Mouse (Mus musculus) NIH3T3 (cell line): ENCODE measurements at regions not wholly inside any gene's neighbourhood (a gene's known extent, or its start where the extent isn't known, plus 50 kb on each side); places are given as distances from the start of the nearest gene placed in this dataset.
A peak's percentile ranks its signal among the peaks of the same experiment; 100 is the strongest.

Experiments used
- DNase-seq: peaks from one replicate; pipeline ENCODE4 v3.0.0-alpha.2; 2012; ENCODE audit warnings: low read depth

DNA sequence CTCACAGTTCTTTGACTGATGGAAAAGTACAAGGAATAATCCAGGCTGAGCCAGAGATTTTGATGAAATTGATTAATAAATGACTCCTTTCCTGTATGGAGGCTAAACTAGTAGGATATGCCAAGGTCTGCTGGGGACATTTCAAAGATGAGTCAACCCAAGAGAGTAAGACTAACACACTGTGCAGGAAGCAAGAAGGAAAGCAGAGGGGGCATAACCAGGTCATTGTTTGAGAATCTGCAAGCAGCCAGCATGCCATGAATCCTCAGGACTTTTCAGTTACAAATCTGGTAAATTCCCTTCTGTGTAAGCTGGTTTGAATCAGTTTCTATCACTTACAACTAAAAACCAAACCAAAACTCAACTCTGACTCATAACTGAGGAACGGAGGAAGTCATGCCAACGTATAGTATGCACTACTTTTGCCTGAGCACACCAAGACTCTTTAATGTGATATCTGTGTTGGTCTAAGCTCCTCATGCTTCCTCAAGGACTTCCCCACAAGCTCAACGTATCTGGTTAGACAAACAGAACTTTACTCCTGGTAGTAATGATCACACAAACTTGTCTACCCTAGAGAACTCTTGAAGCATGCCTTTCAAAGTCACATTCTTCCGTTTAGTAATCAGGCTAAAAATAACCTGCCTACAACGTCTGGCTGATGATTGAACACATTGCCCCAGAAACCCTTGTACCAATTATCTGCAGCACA lies 314.0 kb upstream of the Adamts9 start:
- peak; percentile 86 for DNase-seq

- no peak for DNase-seq
Measured at GRCm38 (mm10) chr6:93253746-93254145, 310.5 kb upstream of the Adamts9 start.

GRCm38 (mm10) chr6:93248973-93249372 lies 305.7 kb upstream of the Adamts9 start:
- no peak for DNase-seq

DNA sequence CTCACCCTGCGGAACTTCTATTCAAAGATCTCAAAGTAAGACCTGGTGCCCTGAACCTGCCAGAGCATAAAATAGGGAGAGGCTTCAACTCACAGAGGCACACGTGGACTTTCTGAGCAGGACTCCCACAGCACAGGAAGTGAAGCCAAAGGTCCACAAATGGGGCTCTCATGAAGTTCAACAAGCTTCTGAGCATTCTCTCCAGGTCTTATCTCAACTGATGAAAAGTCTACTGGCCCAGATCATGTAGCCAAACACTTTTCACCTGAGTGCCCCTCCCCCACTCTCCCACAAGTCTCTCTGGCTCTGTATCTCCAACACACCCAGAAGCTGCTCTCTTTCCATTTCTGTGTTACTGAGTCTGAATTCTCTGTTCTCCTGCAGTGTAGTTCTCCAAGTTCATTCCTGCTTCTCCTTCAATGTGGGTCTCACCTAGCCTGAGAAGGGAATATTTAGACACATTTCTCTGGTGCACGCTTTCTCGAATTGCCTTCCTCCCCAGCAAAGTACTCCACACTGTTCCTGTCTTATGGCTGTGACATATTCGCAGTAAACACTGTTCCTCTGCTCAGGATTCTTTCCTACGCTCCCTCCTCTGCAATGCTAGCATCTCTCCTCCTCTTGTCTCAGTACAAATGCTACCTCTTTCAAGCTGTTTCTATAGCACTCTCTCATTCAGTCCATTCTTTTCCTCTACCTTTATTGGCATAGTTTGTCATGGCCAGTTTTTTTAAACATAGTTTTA lies 303.4 kb upstream of the Adamts9 start:
- DNase-seq = no peak

- DNase-seq = peak; percentile 38
Measured at GRCm38 (mm10) chr6:93235550-93235949, 292.3 kb upstream of the Adamts9 start.

DNA sequence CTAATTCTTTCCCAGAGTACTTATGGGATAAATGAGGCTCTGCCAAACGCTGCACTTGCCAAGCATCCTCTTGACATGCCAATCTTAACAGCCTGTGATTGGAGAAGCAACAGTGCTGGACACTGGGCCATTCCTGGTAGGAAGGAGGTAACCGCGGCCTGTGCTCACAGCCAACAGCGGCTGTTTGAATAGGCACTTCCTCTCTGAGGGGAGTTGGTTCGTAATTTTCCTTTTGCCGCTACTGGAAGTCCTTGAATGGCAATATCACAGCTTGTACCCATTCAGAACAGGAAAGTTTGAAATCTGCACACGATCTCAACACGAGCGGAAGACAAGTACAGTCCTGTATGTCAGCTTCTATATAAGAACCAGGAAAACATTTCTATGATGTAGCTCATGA lies 289.3 kb upstream of the Adamts9 start:
- no peak for DNase-seq

GRCm38 (mm10) chr6:93230450-93230849 lies 287.2 kb upstream of the Adamts9 start:
- peak; percentile 69 for DNase-seq

DNA sequence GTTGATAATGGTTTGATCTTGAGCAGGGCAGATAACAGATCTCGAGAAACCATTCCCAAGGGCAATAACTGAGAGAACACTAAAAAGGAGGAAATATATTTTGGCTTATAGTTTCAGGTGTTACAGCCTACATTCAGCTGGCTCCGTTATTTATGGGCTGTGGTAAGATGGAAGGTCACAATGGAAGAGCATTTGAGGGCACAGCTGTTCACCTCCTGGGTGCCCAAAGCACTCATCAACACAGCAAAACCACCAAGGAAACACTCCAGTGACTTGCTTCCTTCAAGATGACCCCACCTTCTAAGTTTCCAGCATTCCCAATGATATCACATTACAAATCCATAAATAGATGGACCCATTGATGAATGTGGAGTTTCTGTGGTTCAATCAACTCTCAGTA lies 286.0 kb upstream of the Adamts9 start:
- no peak for DNase-seq

- DNase-seq = peak; percentile 18
Measured at GRCm38 (mm10) chr6:93223610-93224550, 280.6 kb upstream of the Adamts9 start.

- peak; percentile 12 for DNase-seq
Measured at GRCm38 (mm10) chr6:93218015-93218593, 274.8 kb upstream of the Adamts9 start.

DNA sequence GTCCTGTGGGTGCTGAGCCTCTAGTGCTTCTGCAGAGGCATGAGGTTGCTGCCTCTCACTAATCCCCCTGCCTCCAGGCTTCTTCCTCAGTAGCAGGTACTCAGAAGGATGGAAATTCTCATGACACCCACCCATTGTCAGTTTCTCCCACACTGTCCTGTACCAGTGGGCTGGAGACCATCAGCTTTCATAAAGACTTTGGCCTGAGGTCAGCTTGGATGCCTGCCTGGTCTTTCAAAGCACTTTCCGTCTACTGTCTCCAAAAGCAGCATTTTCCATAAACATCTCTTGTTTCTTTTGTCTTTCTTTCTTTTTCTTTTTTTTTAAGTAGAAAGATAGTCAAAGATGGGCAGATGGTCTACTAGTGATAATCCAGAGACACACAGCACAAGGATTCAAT lies 257.6 kb upstream of the Adamts9 start:
- no peak for DNase-seq

- no peak for DNase-seq
Measured at GRCm38 (mm10) chr6:93194741-93195140, 251.4 kb upstream of the Adamts9 start.

DNA sequence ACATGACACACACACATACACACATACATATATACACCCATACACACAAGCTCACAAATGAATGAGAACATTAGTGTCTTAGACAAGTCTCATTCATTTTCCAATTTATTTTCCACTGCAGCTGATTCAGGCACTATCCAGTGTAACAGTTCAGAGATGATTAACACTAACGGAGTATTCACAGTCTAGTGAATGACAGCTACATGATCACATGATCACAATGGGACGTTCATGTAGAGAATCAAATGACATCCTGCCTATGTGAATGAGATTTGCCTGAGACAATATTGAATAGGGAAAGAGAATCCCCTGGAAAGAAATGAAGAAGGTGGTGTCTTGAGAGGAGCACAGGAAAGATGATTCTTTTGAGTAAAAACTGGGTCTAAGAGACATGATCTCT lies 249.7 kb upstream of the Adamts9 start:
- no peak for DNase-seq

DNA sequence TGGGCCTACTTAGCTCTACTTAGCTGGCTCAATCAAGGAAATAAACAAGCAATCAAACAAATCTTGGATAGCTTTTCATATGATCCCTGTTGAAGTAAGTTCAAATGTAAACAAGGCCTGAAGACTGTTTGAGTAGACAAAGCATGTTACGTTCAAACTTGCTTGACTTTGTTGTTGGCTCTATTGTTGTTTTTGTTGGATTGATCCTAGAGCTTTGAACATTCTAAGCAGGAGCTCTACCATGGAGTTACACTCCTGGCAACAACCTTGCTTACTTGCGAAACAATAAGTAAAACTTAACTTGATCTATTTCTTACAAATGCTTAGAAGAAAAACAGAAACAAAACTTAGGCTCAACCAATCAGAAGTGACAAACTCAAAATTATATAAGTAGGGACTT lies 247.7 kb upstream of the Adamts9 start:
- DNase-seq = no peak

DNA sequence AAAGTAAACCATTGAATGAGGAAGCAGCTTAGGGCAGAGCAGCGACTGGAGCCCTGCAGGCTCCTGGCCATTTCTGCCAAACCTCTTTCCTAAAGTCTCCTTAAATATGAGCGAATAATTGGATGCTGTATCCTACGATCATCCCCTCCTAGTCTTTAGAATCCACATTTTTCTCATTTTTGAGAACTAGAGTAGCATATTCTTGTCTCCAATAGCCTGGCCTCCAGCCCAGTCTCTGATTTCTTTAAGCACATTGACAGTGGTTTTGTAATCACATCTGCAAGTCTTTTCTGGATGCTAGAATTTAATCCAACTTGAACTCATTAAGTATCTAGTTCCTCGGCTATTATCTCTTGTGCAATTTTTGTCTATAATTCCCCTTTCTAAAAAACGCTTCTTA lies 225.2 kb upstream of the Adamts9 start:
- DNase-seq = peak; percentile 83

DNA sequence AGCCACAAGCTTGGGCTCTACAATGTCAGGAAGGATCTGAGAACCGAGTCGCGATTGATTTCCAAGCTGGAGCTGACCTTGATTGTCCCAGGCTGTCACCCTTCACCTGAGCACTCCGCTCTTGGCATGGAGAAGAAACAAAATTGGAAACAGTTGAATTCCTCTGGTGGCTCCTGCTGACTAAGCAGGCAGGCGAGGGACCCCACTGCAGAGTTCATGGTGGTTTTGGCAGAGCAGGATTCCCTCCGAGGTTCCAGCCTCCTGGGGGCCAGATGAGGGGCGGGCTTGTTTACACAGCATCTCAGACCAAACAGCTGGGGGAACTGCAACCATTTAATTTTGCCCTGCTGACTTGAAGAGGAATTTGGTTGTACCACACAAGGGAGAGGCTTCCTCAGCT lies 224.0 kb upstream of the Adamts9 start:
- peak; percentile 86 for DNase-seq

DNA sequence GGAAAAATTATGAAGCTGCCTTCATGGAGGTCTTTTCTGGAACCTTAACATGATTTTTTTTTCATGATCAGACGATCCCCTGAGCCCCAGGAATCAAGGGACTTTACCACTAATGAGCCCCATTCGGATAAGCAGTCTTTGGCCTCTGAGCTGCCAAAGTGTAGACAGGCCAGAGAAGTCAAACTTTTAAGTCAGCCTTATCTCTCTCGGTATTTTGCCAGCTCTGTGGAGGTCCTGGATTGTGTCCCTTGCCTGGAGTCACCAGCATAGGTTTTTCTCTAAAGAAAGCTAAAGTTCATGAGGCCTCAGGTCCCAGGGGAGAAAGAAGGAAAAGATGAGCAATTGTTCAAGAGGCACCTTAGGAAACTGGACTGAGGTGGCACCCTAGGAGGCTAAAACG lies 222.7 kb upstream of the Adamts9 start:
- no peak for DNase-seq

- DNase-seq = no peak
Measured at GRCm38 (mm10) chr6:93152431-93153208, 209.3 kb upstream of the Adamts9 start.

DNA sequence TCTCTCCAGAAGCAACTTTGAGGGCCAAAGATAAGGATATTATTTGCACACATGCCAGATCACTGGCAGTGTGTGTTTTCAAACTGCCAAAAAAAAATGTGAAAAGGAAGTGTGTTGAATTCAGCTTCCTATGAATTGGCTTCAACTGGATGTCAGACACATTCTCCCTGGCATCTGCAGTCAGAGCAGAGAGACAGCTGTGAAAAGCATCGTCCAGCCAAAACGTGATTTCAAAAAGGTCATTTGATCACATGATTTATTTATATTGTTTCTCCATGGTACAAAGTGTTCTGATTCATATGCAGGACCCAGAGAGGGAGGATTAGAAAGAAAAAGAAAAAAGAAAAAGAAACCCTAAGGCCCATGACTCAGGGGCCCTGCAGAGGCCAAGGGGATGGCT lies 207.2 kb upstream of the Adamts9 start:
- peak; percentile 16 for DNase-seq

- no peak for DNase-seq
Measured at GRCm38 (mm10) chr6:93149956-93150355, 206.7 kb upstream of the Adamts9 start.

- no peak for DNase-seq
Measured at GRCm38 (mm10) chr6:93140331-93140731, 197.0 kb upstream of the Adamts9 start.
